Mouse (Mus musculus) erythroblast, embryonic 14.5 days (primary cell): ENCODE results near the gene Rhbg. TPM values are rescaled to one million over a fixed set of nuclear protein-coding genes. Genes with fewer than 3 reads are reported as not detected.

ENCODE experiments used
- H3K27me3 ChIP-seq: 2 replicates; pipeline ENCODE4 v1.6.1; 2012; ENCODE audit warnings: inconsistent platforms; ENCODE audit not compliant: control insufficient read depth
- H3K36me3 ChIP-seq: 2 replicates; pipeline ENCODE4 v1.6.1; 2012; ENCODE audit warnings: mild to moderate bottlenecking, inconsistent platforms; ENCODE audit not compliant: control insufficient read depth
- H3K4me1 ChIP-seq: 2 replicates; pipeline ENCODE4 v1.6.1; 2012; ENCODE audit warnings: inconsistent platforms; ENCODE audit not compliant: control insufficient read depth
- H3K4me3 ChIP-seq: replicated peaks from 2 replicates; pipeline ENCODE3; 2012; ENCODE audit warnings: moderate library complexity, mild to moderate bottlenecking, inconsistent platforms
- H3K9me3 ChIP-seq: 2 replicates; pipeline ENCODE4 v1.6.1; 2012; ENCODE audit warnings: low read length, inconsistent platforms, mixed read lengths; ENCODE audit not compliant: control insufficient read depth
- GATA1 ChIP-seq: IDR thresholded peaks from 2 replicates; pipeline ENCODE4 v1.6.1; 2012; ENCODE audit warnings: low read length, inconsistent platforms, mixed read lengths
- TAL1 ChIP-seq: IDR thresholded peaks from 3 replicates; pipeline ENCODE4 v1.6.1; 2012; ENCODE audit warnings: low read length, inconsistent platforms, mixed read lengths
- polyA plus RNA-seq: library from polyadenylated mRNA; stranded (reverse); fragments of >175 nt; gene quantifications from 2 replicates; pipeline ENCODE4 v1.2.3, GENCODE M21; 2012

Rhbg gene
- polyA plus RNA-seq, 1 experiment = not detected

DNA sequence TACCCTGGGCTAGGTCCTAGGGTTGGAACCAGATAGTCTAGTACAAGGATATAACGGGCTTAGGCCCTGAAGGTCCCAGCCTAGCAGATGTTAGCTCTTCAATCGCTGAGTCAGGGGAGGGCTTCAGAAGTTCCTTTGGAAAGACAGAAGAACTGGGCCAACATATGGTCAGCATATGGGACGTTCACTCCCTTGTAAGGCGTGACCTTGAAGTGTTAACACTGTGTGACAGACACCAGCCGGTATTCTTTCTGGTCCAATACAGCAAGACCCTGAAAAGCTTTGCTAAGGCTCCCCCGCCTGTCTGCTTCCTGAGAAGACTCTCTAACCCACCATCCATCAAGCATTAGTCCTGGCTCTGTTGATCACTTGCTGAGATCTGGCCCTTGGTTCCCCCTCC is 1.4 kb upstream of the Rhbg start:
- Histone ChIP-seq H3K27me3 (peaks cover 52% of the 10 kb centered on the region), H3K4me1 (peaks cover 7% of the 10 kb centered on the region), H3K9me3 (no peaks in the 10 kb centered on the region), H3K4me3 (no peak overlapping the region), H3K36me3 (no peaks in the 10 kb centered on the region)
- TF ChIP-seq TAL1 = no peak
- TF ChIP-seq GATA1 = no peak

GRCm38 (mm10) chr3:88252739-88253138 is 1.8 kb downstream of the Rhbg start:
- no peaks in the 10 kb centered on the region for H3K9me3 ChIP-seq
- peaks cover 51% of the 10 kb centered on the region for H3K27me3 ChIP-seq
- H3K36me3 ChIP-seq = no peaks in the 10 kb centered on the region; the same call in 1 of the 2 replicates
- no peak overlapping the region for H3K4me3 ChIP-seq
- TF ChIP-seq TAL1 (no peak), GATA1 (no peak)
- H3K4me1 ChIP-seq = peaks cover 7% of the 10 kb centered on the region

- Histone ChIP-seq H3K9me3 (no peaks in the 10 kb centered on the region), H3K4me3 (no peak overlapping the region), H3K27me3 (peaks cover 27% of the 10 kb centered on the region), H3K4me1 (no peaks in the 10 kb centered on the region), H3K36me3 (no peaks in the 10 kb centered on the region; the same call in 1 of the 2 replicates)
- TF ChIP-seq TAL1 (no peak), GATA1 (no peak)
These were observed 6.1 kb downstream of the Rhbg start for GRCm38 (mm10) chr3:88248406-88248805.

DNA sequence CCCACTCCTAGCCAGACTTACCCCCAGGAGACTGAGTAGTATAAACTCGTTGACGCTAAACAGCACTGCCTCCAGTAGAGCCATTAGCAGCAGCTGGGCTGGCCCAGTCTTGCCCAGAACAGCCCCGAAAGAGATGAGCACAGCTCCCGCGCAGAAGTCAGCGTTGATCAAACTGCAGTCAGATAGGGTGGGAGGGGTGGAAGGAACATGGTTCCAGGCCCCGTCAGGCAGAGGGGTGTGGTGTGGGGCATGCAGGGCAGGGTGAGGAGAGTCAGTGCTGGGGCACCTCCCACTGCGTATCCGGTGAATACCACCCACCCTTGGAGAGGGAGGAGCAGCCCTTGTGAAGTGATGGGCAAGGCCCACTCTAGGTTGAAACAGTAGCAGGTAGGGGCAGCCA is 6.8 kb downstream of the Rhbg start:
- no peak overlapping the region for H3K4me3 ChIP-seq
- TF ChIP-seq TAL1 (no peak), GATA1 (no peak)
- H3K27me3 ChIP-seq = peaks cover 27% of the 10 kb centered on the region
- H3K9me3 ChIP-seq = no peaks in the 10 kb centered on the region
- H3K4me1 ChIP-seq = no peaks in the 10 kb centered on the region
- no peaks in the 10 kb centered on the region; the same call in 1 of the 2 replicates for H3K36me3 ChIP-seq

DNA sequence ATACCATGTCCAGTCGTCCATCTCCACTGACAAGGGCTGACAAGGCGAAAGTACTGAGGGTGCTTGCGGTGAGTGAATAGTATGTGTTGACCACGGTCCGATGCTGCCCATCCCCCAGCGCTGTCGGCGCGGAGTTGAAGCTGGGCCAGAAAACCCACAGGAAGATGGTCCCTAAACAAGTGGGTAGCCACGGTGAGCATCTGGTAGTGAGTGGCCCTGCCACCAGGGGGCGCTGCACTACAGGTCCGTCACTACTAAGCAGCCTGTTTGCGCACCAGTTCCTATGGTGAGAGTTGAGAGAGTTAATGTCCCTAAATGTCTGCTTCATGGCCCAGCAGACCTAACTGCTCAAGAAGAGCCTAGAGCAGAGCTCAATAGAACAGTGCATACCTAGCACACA is 8.7 kb downstream of the Rhbg start:
- H3K4me3 ChIP-seq = no peak overlapping the region
- TF ChIP-seq TAL1 (no peak), GATA1 (no peak)
- H3K4me1 ChIP-seq = no peaks in the 10 kb centered on the region
- no peaks in the 10 kb centered on the region; the same call in 1 of the 2 replicates for H3K36me3 ChIP-seq
- peaks cover 42% of the 10 kb centered on the region for H3K27me3 ChIP-seq
- H3K9me3 ChIP-seq = peaks cover under 1% of the 10 kb centered on the region; the same call in 1 of the 2 replicates

DNA sequence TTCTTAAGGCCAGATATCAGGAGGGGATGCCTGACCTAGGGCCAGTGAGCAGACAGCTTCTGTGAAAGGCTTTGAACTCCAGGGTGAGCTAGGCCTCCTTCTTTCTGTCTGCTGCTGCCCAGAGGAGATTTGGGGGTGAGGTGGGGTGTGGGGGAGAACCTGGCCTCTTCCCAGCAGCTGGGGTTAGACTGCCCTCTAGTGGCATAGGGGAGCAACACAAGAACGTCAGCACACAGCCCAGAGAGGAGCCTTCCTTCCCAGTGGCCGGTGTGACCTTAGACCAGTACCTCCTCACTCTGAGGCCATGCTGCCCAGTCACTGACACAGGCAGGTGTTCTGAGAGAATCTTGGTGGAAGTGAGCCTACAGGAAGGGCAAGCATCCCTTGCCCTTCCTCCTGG is 10.4 kb downstream of the Rhbg start:
- Histone ChIP-seq H3K9me3 (peaks cover 2% of the 10 kb centered on the region; the same call in 1 of the 2 replicates), H3K4me3 (no peak overlapping the region)
- TF ChIP-seq TAL1 (no peak), GATA1 (no peak)

DNA sequence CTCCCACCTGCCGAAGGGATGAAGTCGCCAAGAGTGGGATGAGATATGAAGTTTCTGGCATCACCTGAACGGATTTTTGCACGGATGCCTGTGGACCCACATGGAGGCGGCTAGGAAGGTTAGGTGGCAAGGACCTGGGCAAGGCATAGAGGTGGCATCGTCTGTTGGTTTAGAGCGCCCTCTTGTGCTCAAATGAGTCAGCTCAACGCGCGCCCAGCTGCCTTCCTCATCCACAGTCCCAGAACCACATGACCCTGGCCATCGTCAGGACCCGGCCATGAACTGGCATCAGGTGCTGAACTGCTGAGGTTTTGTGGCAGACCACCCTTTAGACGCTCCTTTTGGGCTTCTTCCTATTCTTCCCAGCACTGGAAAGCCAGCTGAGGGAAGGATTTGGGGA is 12.0 kb downstream of the Rhbg start:
- TF ChIP-seq TAL1 (no peak), GATA1 (no peak)
- Histone ChIP-seq H3K27me3 (peaks cover 75% of the 10 kb centered on the region), H3K4me3 (no peak overlapping the region), H3K4me1 (no peaks in the 10 kb centered on the region), H3K9me3 (peaks cover 2% of the 10 kb centered on the region; the same call in 1 of the 2 replicates), H3K36me3 (no peaks in the 10 kb centered on the region)

More for the DNA sequence above, 10.4 kb downstream of the Rhbg start:
- peaks cover 59% of the 10 kb centered on the region for H3K27me3 ChIP-seq
- H3K36me3 ChIP-seq = no peaks in the 10 kb centered on the region; the same call in 1 of the 2 replicates
- H3K4me1 ChIP-seq = no peaks in the 10 kb centered on the region

DNA sequence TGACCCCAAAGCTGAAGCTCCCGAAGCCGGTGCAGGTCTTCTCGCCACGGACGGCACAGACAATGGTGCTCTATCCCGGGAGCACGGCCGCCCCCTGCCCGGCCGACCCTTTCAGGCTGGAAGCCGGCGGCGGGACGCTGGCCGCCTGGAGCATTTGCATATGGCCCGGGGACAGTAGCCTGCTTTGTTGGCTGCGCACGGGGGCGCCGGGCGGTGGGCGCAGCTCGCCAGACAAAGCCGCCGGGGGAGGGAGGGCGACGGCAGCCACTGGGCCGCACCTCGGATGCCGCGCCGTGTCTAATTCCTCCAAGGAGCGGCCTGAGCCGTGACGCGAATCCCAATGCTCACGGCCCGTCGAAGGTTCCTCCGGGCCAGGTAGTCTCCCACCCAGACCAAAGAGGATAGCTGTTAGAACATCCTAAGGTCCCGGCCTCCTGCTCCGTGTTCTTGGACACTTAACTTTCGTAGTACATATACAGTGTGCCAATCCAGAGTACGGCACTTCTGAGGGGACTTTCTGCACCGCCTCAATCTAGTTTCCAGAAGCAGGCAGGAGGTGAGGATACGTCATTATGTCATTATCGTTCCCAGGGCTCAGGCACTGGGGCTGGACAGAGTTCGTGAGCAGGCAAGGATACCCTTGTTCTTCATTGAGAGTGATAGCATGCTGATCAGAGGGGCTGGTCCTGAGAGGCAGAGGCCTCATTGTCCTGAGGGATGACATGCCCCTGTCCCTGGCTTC is 13.3 kb downstream of the Rhbg start:
- peaks cover 81% of the 10 kb centered on the region for H3K27me3 ChIP-seq
- no peaks in the 10 kb centered on the region for H3K36me3 ChIP-seq
- TF ChIP-seq GATA1 (no peak), TAL1 (no peak)
- peaks cover 2% of the 10 kb centered on the region; the same call in 1 of the 2 replicates for H3K9me3 ChIP-seq
- H3K4me1 ChIP-seq = no peaks in the 10 kb centered on the region
- no peak overlapping the region for H3K4me3 ChIP-seq

DNA sequence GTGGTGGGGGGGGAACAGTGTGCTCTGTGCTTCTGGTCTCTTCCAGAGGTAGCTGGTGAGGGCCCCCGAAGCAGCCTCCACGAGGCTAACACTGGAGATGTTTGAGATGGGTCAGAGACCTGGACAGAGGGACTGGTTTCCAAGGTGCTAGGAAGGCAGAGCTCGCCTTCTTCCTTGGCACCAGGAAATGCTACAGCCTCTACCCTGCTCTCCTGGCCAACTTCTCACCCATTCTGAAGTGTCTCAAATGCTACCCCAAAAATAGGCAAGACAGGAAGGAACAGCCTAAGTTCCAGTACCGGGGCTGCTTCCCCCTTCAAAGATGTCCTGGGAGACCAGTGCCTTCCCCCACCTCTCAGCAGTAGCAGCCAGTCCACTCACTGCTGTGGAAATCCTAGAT is 15.1 kb downstream of the Rhbg start:
- peaks cover 81% of the 10 kb centered on the region for H3K27me3 ChIP-seq
- no peak for TF ChIP-seq GATA1
- no peak for TF ChIP-seq TAL1
- peaks cover 2% of the 10 kb centered on the region; the same call in 1 of the 2 replicates for H3K9me3 ChIP-seq
- no peak overlapping the region for H3K4me3 ChIP-seq
- no peaks in the 10 kb centered on the region for H3K36me3 ChIP-seq
- H3K4me1 ChIP-seq = no peaks in the 10 kb centered on the region
